Mouse (Mus musculus) macrophage (primary cell): ENCODE data around the gene Gm13275. TPM values are rescaled to one million over a fixed set of nuclear protein-coding genes. Genes with fewer than 3 reads are reported as not detected.
"Not testable (repeated sequence)": the region's sequence is repeated elsewhere in the genome, so short reads cannot be mapped to it uniquely, and the experiment has no call there.

ENCODE experiments used
- H3K27ac ChIP-seq: fragments of 350-480 bp; formaldehyde crosslinking; 2 replicates; pipeline ENCODE4 v1.9.0; 2021
- H3K36me3 ChIP-seq: fragments of 350-480 bp; formaldehyde crosslinking; 2 replicates; pipeline ENCODE4 v1.9.0; 2021; ENCODE audit errors: inconsistent target
- H3K4me3 ChIP-seq: fragments of 350-480 bp; formaldehyde crosslinking; 2 replicates; pipeline ENCODE4 v1.9.0; 2021; ENCODE audit errors: inconsistent target
- H3K79me2 ChIP-seq: fragments of 350-480 bp; formaldehyde crosslinking; 2 replicates; pipeline ENCODE4 v1.9.0; 2021; ENCODE audit errors: inconsistent target
- WGBS: methylation state at CpG from one replicate; pipeline ENCODE4 v1.1.7; 2026; ENCODE audit warnings: inconsistent platforms; ENCODE audit not compliant: missing documents; 5-methylcytosine and 5-hydroxymethylcytosine counted together
- polyA plus RNA-seq: library from polyadenylated mRNA; stranded (reverse); fragments of 250-400 nt; gene quantifications from 3 replicates; pipeline ENCODE4 v1.2.4, GENCODE M21; 2018; ENCODE audit warnings: inconsistent platforms
- total RNA-seq, 78 experiments: library from RNA; depleted of rRNA; stranded (reverse); fragments of 250-400 nt; gene quantifications; 1 replicate in 9 of 78; 2 replicates in 24 of 78; 3 replicates in 43 of 78; 4 replicates in 2 of 78; pipeline ENCODE4 v1.2.4; 2018; ENCODE audit warnings: inconsistent platforms in 56 of 78

Gene Gm13275
- not detected for total RNA-seq (2018; cell fraction: chromatin; rRNA removed)
- total RNA-seq (2018; cell fraction: cytosol; rRNA removed): not detected
- total RNA-seq (2018; cell fraction: nucleus; rRNA removed): not detected
- polyA plus RNA-seq: not detected in 3 replicates

DNA sequence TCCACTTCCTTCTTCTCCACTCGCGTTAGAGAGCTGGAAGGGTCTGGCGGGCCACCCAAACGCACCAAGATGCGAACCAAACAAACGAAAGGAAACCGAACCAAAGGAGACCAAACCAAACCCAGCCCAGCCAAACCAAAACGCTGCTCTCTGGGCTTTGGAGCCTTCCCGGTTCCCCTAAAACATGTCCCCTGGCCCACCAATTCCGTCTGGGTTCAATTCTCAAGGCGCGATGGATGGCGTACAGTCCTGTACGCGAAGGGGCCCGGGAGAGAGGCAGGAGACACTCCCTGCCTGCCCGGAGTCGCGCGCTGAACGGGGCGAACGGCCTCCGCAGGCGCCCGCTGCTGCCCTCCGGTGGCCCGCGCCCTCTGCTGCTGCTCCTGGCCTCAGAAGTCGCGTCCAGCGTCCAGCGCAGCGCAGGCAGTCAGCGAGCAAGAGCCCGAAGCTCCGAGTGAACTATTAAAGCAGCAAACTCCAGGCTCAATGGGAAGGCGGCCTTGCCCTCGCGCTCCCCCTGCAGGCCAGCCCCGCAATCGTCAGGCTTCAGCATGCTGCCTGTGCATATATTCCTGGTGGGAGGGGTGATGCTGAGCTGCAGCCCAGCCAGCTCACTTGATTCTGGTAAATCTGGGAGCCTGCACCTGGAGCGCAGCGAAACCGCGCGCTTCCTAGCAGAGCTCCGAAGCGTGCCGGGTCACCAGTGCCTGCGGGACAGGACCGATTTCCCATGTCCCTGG is at the start of gene Gm13275:
Gene Gm13275 (plus strand): TSS at position 552 of the 740 bp plus-strand sequence.
- H3K36me3 ChIP-seq, H3K27ac ChIP-seq, H3K4me3 ChIP-seq, H3K79me2 ChIP-seq: not testable (repeated sequence)
- 0% methylated on average over 1 of the region's 52 CpGs for WGBS

DNA sequence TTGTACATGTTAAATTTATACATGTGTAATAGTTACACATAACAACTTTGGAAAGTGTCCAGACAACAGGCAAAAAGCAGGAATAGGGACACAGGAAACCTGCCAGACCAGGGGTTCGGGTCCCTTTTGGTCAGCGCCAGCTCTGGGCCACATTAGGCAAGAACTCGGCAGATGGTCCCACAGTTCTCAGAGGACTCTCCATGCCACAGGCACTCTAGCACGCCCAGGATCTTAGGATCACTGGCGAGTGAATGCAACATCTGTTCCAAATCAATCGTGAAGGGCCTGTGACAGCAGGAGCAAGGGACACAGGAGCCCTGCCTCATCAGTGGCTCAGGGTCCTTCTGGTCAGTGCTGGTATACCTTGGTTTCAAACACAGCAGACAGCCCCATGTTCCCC is 44.4 kb upstream of the Gm13275 start:
- H3K4me3 ChIP-seq: no peak overlapping the region
- H3K36me3 ChIP-seq: no peaks in the 10 kb centered on the region
- H3K79me2 ChIP-seq: no peaks in the 10 kb centered on the region
- WGBS: 98% methylated on average over 6 of the region's 6 CpGs
- no peak overlapping the region for H3K27ac ChIP-seq

DNA sequence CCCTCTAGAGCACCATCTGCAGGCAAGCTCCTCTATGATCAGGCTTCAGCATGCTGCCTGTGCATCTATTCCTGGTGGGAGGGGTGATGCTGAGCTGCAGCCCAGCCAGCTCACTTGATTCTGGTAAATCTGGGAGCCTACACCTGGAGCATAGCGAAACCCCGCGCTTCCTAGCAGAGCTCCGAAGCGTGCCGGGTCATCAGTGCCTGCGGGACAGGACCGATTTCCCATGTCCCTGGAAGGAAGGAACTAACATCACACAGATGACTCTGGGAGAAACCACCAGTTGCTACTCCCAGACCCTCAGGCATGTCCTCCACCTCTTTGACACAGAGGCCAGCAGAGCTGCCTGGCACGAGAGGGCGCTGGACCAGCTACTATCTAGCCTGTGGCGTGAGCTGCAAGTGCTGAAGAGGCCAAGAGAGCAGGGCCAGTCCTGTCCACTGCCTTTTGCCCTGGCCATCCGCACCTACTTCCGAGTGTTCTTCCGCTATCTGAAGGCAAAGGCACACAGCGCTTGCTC is 39.4 kb upstream of the Gm13275 start, which contains the start of gene Gm13271:
Gene Gm13271 (plus strand): TSS at position 51 of the 523 bp plus-strand sequence.
- 100% methylated on average over 12 of the region's 15 CpGs for WGBS
- H3K27ac ChIP-seq: not testable (repeated sequence)

DNA sequence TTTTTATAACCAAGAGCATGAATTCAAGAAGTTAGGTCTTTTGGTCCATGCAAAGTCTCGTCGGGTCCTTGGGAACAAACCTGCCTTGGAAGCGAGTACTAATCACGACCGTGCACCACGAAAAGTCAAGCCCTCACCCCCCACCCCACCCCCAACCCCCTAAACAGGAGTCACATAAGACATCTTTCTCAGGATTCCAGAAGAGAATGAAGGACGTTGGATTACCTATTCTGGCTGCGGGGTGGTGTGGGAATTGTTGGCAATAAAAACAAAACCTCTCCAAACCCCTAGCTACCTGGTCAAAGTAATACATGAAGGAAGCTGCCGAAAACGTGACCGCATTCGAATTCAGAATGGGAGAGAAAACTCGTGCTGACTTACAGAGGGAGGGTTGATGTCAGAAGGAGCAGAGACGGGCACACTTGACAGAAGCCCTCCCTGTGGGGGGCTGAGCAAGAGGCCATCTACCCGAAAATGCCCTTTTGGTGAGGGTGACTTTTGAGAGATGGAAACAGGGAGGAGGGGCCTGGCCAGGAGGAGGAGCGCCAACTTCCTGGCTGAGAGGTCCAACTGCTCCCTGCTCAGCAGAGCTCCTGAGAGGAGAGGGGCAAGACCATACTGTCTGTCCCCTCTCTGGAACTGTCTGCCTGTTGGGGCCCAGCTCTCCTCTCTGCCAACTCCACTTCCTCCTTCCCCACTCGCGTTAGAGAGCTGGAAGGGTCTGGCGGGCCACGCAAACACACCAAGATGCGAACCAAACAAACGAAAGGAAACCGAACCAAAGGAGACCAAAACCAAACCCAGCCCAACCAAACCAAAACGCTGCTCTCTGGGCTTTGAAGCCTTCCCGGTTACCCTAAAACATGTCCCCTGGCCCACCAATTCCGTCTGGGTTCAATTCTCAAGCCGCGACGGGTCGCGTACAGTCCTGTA is 37.4 kb upstream of the Gm13275 start:
- not testable (repeated sequence) for H3K36me3 ChIP-seq, H3K79me2 ChIP-seq
- Histone ChIP-seq H3K4me3 (peak overlapping the region; percentile 61), H3K27ac (peak overlapping the region; percentile 78)
- 10% methylated on average over 19 of the region's 31 CpGs for WGBS

More for the DNA sequence above, 39.4 kb upstream of the Gm13275 start, which contains the start of gene Gm13271:
- H3K4me3 ChIP-seq, H3K36me3 ChIP-seq, H3K79me2 ChIP-seq: not testable (repeated sequence)

DNA sequence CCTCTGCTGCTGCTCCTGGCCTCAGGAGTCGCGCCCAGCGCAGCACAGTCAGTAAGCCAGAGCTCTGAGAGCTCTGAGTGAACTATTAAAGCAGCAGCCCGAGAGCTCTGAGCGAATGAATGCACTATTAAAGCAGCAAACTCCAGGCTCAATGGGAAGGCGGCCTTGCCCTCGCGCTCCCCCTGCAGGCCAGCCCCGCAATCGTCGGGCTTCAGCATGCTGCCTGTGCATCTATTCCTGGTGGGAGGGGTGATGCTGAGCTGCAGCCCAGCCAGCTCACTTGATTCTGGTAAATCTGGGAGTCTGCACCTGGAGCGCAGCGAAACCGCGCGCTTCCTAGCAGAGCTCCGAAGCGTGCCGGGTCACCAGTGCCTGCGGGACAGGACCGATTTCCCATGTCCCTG is 36.7 kb upstream of the Gm13275 start:
- not testable (repeated sequence) for H3K36me3 ChIP-seq, H3K4me3 ChIP-seq, H3K79me2 ChIP-seq, H3K27ac ChIP-seq
- 0% methylated on average over 7 of the region's 21 CpGs for WGBS

DNA sequence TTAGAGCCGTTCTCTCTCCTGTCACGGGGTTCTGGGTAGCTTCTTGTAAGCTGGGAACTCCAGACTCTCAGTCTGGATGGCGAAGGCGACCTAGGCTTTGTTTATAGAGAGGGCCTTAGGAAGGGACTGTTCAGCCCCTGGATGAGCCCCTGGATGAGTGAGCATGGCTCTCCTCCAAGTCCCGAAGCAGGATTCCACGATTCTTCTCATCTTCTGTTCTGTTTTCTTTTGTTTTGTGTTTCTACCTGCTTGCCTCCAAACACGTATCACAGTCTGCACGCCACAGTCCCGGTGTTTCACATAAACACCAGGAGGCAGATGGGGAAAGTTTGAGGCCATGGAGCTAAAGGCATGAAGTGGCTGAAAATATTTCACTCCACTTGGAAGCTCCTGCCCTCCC is 35.5 kb upstream of the Gm13275 start:
- not testable (repeated sequence) for H3K4me3 ChIP-seq, H3K36me3 ChIP-seq, H3K27ac ChIP-seq, H3K79me2 ChIP-seq
- WGBS: 96% methylated on average over 4 of the region's 9 CpGs

DNA sequence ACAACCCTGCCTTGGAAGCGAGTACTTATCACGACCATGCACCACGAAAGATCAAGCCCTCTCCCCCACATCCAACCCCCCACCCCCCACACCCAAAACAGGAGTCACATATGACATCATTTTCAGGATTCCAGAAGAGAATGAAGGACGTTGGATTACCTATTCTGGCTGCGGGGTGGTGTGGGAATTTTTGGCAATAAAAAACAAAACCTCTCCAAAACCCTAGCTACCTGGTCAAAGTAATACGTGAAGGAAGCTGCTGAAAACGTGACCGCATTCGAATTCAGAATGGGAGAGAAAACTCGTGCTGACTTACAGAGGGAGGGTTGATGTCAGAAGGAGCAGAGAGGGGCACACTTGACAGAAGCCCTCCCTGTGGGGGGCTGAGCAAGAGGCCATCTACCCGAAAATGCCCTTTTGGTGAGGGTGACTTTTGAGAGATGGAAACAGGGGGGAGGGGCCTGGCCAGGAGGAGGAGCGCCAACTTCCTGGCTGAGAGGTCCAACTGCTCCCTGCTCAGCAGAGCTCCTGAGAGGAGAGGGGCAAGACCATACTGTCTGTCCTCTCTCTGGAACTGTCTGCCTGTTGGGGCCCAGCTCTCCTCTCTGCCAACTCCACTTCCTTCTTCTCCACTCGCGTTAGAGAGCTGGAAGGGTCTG is 34.5 kb upstream of the Gm13275 start, which contains the start of gene Gm13283:
Gene Gm13283 (plus strand): TSS at position 510 of the 659 bp plus-strand sequence.
- not testable (repeated sequence) for H3K27ac ChIP-seq, H3K36me3 ChIP-seq, H3K79me2 ChIP-seq, H3K4me3 ChIP-seq
- 40% methylated on average over 1 of the region's 14 CpGs for WGBS

DNA sequence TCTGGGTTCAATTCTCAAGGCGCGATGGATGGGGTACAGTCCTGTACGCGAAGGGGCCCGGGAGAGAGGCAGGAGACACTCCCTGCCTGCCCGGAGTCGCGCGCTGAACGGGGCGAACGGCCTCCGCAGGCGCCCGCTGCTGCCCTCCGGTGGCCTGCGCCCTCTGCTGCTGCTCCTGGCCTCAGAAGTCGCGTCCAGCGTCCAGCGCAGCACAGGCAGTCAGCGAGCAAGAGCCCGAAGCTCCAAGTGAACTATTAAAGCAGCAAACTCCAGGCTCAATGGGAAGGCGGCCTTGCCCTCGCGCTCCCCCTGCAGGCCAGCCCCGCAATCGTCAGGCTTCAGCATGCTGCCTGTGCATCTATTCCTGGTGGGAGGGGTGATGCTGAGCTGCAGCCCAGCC is 33.9 kb upstream of the Gm13275 start:
- H3K27ac ChIP-seq, H3K79me2 ChIP-seq, H3K4me3 ChIP-seq, H3K36me3 ChIP-seq: not testable (repeated sequence)
- 0% methylated on average over 2 of the region's 28 CpGs for WGBS

DNA sequence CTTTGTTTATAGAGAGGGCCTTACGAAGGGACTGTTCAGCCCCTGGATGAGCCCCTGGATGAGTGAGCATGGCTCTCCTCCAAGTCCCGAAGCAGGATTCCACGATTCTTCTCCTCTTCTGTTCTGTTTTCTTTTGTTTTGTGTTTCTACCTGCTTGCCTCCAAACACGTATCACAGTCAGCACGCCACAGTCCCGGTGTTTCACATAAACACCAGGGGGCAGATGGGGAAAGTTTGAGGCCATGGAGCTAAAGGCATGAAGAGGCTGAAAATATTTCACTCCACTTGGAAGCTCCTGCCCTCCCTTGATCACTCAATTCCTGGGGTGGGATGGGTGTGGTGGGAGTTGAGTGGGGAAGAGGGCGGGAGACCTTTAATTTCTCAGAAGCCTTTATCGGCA is 32.5 kb upstream of the Gm13275 start:
- not testable (repeated sequence) for H3K79me2 ChIP-seq, H3K36me3 ChIP-seq, H3K27ac ChIP-seq, H3K4me3 ChIP-seq
- 81% methylated on average over 3 of the region's 8 CpGs for WGBS

DNA sequence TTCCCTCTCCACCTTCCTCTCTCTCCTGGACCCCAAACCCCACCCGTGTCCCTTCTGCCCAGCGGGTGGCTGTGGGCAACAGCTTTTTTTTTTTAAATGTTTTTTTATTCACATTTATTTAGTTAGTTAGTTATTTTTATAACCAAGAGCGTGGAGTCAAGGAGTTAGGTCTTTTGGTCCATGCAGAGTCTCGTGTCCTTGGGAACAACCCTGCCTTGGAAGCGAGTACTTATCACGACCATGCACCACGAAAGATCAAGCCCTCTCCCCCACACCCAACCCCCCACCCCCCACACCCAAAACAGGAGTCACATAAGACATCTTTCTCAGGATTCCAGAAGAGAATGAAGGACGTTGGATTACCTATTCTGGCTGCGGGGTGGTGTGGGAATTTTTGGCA is 31.9 kb upstream of the Gm13275 start:
- H3K4me3 ChIP-seq, H3K79me2 ChIP-seq, H3K36me3 ChIP-seq, H3K27ac ChIP-seq: not testable (repeated sequence)
- 92% methylated on average over 2 of the region's 9 CpGs for WGBS

DNA sequence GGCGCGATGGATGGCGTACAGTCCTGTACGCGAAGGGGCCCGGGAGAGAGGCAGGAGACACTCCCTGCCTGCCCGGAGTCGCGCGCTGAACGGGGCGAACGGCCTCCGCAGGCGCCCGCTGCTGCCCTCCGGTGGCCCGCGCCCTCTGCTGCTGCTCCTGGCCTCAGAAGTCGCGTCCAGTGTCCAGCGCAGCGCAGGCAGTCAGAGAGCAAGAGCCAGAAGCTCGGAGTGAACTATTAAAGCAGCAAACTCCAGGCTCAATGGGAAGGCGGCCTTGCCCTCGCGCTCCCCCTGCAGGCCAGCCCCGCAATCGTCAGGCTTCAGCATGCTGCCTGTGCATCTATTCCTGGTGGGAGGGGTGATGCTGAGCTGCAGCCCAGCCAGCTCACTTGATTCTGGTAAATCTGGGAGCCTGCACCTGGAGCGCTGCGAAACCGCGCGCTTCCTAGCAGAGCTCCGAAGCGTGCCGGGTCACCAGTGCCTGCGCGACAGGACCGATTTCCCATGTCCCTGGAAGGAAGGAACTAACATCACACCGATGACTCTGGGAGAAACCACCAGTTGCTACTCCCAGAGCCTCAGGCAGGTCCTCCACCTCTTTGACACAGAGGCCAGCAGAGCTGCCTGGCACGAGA is 30.8 kb upstream of the Gm13275 start:
- H3K36me3 ChIP-seq, H3K79me2 ChIP-seq, H3K4me3 ChIP-seq, H3K27ac ChIP-seq: not testable (repeated sequence)
- 4% methylated on average over 15 of the region's 42 CpGs for WGBS

DNA sequence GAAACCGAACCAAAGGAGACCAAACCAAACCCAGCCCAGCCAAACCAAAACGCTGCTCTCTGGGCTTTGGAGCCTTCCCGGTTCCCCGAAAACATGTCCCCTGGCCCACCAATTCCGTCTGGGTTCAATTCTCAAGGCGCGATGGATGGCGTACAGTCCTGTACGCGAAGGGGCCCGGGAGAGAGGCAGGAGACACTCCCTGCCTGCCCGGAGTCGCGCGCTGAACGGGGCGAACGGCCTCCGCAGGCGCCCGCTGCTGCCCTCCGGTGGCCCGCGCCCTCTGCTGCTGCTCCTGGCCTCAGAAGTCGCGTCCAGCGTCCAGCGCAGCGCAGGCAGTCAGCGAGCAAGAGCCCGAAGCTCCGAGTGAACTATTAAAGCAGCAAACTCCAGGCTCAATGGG is 20.8 kb upstream of the Gm13275 start, which contains the start of gene Gm13290:
Gene Gm13290 (plus strand): TSS at position 301 of the 400 bp plus-strand sequence.
- not testable (repeated sequence) for H3K4me3 ChIP-seq, H3K36me3 ChIP-seq, H3K27ac ChIP-seq, H3K79me2 ChIP-seq
- no CpG with 5 or more reads among the region's 32 CpGs for WGBS

DNA sequence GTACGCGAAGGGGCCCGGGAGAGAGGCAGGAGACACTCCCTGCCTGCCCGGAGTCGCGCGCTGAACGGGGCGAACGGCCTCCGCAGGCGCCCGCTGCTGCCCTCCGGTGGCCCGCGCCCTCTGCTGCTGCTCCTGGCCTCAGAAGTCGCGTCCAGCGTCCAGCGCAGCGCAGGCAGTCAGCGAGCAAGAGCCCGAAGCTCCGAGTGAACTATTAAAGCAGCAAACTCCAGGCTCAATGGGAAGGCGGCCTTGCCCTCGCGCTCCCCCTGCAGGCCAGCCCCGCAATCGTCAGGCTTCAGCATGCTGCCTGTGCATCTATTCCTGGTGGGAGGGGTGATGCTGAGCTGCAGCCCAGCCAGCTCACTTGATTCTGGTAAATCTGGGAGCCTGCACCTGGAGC is 17.7 kb upstream of the Gm13275 start, which contains the start of gene Gm13289:
Gene Gm13289 (plus strand): TSS at position 301 of the 400 bp plus-strand sequence.
- not testable (repeated sequence) for H3K36me3 ChIP-seq, H3K79me2 ChIP-seq, H3K27ac ChIP-seq, H3K4me3 ChIP-seq
- WGBS: no CpG with 5 or more reads among the region's 29 CpGs

DNA sequence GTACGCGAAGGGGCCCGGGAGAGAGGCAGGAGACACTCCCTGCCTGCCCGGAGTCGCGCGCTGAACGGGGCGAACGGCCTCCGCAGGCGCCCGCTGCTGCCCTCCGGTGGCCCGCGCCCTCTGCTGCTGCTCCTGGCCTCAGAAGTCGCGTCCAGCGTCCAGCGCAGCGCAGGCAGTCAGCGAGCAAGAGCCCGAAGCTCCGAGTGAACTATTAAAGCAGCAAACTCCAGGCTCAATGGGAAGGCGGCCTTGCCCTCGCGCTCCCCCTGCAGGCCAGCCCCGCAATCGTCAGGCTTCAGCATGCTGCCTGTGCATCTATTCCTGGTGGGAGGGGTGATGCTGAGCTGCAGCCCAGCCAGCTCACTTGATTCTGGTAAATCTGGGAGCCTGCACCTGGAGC is 14.7 kb upstream of the Gm13275 start, which contains the start of gene Gm13272:
Gene Gm13272 (plus strand): TSS at position 301 of the 400 bp plus-strand sequence.
- H3K79me2 ChIP-seq, H3K27ac ChIP-seq, H3K36me3 ChIP-seq, H3K4me3 ChIP-seq: not testable (repeated sequence)
- no CpG with 5 or more reads among the region's 29 CpGs for WGBS
